Mouse (Mus musculus): ENCODE measurements around the gene Tbxas1. TPM values are rescaled to one million over a fixed set of nuclear protein-coding genes. Genes with fewer than 3 reads are reported as not detected.

Tbxas1 gene
- total RNA-seq, 2 experiments from 2014 or later: 2.4 to 3.3 TPM

DNA sequence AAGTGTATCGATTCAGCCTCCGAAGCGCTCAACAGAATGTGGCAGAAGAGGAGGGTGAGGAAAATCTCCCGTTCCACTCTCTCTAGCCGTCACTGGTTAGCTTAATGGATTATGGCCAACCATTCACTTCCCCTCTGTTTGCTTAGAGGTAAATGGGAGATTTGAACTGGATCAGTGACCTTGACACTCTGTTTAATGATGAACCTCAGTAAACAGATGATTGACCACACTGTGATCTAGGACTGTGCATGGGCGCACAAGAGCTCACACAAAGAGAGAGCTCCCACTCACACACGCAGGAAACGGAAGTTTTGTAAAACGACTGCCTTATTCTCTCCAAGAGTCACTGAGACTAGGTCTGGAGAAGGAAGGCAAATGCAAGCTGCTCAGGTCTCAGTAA, 84.3 kb downstream of the Tbxas1 start:
- DNase-seq (ENCODE audit: low spot score in 2 of 2): no peak

DNA sequence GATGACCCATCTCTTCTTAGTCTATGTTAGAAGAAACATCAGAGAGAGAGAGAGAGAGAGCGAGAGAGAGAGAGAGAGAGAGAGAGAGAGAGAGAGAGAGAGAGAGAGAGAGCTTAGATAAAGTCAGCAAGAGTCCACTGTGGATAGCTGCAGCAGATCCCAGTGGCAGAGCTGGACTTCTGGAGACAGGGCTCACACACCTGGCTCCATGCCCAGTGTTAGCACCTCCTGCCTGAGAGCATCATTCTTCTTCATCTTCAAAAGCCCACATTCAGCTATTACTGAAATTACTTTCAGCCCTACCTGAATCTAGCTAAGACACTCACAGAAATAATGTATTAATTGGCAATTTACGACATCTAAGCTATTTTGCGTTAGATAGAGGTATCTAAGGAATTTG, 85.2 kb downstream of the Tbxas1 start:
- DNase-seq (ENCODE audit: low spot score in 2 of 2): no peak

DNA sequence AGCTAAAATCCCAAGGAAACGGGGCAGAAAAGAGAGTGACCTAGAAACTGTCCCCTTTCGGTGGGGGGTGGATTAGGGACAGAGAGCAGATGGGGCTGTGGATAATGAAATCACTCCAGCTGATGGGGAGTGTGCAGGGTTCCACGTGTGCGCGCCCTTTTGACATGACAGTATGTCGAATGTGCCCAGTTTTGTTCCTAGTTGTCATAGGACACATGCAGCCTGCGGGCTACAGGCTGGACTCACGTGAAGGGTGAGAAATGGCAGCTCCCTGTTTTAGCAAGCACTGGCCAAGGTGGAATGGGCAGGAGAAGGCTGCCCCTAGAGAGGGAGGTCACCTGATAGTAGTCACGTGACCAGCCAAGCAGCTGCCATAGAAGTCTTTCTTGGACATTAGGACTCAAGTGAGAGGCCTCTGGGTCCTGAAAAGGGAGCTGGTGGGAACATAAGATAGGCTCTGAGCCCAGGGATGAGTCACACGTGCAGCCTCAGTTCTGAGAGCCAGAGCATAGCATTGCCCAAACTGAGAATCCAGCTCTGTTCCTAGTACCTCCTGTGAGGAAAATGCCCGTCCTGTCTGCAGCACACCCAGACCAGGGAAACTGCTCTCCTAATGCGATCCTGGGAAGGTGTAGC, 85.7 kb downstream of the Tbxas1 start:
- DNase-seq (ENCODE audit: low spot score in 2 of 2): no peak

DNA sequence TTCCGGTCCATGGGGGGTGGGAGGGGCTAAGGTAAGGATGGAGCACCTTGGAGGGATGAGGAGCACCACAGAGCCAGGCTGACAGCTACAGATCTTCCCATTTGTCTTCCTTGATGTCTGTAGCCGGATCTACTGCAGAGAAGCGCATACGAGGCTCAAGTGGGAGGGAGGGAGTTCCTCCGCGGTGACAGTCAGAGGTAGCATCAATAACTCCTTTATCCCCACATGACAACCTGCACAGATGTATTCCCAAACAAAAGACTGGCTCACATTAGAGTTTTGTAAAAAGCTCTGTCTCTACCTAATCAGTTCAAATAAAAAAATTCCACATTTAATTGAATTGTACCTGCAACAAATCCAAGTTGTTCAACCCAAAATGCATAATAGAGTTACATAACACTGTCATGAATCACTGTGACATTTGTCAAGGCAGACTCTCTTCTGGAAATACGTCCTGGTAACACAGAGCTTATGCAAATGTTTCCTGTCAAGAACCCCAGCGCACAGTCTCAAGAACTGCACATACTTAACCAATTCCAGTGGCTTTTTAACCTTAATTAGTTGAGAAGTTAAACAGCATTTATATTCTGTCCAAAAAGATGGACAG, 86.3 kb downstream of the Tbxas1 start:
- no peak for DNase-seq (ENCODE audit: low spot score in 2 of 2)

DNA sequence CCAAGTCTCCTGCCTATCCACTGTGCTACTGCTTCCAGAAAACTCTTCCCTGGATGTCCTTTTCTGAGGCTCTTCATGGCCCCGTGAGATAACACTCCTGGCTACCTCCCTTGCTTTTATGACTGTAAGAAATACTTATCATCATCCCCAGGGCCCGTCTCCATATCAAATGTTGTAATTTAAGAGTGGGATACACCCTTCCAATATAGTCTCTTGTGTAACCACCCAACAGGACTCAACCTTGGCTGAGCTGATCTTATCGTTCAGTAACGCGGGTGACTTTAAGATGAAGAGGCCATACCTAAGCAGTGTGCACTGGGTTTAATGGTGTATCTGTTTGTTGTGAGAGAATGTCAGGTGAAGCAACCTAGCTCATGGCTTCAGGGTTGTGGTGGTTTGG, 91.6 kb downstream of the Tbxas1 start:
- no peak for DNase-seq (ENCODE audit: low spot score in 2 of 2)

DNA sequence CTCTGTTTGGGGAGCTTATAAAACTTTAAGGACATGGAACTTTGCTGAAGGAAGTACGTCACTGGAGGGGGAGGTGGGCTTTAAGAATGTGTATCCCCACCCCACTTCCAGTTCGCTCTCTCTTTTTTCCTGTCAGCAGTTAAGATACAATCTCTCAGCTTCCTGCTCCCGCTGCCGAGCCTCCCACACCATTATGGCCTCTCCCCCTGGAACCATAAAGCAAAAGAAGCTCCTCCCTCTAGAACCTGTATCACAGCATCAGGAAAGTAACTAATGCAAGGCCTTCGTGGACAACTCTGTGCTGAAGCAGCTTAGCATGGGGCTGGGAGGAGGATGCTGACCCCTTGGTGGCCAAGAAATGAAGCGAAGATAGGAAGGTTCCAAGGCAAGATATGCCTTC, 92.1 kb downstream of the Tbxas1 start:
- DNase-seq (ENCODE audit: low spot score in 2 of 2): no peak

DNA sequence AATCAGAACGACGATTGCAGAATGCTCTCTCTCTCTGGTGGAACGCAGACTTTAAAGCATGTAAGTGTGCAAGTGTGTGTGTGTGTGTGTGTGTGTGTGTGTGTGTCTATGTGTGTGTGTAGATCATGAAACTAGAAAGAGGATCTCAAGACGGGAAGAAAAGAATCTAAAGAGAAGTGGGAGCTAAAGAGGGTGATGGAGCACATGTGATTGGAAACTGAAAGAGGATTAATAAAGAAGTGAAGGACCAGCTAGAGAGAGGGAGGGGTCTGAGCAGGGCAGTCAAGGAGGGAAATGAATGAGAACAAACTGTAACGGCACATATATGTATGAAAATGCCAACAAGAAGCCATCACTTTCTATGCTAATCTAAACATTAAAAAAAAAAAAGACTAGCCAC, 92.8 kb downstream of the Tbxas1 start:
- DNase-seq (ENCODE audit: low spot score in 2 of 2): no peak

DNA sequence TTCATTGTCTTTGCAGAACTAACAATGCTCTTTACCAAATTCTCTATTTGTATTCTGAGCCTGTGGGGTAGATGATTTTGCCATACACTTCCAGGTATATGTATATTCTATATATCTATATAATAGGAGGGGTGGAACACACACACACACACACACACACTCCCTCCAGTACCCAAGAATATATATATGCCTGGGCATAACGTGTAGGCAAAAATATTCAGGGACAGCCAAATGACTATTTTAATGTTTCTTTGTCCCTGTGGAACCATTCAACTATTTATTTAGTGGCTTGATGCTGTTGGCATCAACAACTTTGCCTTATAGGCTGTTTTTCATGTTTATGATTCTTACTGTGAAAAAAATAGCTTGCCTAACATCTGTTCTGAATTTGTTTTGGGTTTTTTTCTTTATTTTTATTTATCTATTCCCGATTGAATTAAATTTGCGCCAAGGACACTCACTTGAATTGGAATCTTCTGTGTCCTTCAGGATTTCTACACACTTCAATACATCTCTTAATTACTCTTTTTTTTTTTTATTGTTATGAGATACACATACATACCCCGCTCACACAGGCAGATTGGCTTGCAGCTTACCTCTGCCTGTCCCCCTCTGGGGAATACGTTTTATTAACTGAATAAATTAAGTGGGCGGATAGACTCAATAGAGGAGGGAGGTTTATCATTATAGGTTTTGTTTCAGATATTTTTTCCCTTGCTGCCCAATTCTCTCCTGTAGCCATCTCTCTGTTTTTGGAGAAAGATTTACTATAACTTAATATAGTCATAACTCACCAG, 94.9 kb downstream of the Tbxas1 start:
- no peak for DNase-seq (ENCODE audit: low spot score in 2 of 2)

DNA sequence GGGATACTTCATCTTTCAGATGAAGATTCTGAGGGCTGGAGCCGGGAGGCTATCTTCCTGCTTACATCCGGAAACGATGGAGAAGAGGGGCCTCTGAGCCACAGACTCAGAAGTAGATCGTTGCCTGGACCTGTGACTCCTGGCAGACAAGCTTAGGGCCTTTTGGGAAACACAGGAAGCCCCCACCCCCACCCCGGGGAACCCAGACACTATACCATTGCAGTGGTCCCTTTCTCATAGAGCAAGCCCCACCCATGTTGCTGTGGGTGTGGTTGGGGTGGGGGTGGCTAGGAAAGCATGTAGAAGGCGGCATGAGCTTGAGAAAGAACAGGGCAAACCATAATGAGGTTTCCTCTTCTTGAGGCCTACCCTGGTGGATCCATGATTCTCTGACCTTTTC, 95.6 kb downstream of the Tbxas1 start:
- DNase-seq (ENCODE audit: low spot score in 2 of 2): no peak

DNA sequence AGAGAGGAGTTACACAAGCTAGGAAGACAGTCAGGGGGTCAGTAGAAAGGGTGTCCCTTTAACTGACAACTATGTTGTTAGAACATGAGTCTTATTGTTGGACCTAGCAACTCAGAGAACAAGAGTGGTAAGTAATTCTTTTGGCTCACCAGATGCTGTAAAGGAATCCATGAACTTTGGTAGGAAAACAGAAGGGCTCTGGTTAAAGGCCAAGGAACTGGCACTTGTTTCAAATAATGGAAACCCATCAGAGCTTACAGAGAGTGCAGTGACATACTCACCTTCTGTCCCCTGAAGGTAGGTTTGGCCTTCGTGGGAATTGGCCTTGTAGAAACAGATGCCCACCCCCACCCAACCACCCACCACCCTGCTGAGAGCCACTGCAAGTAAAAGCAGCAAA, 97.6 kb downstream of the Tbxas1 start:
- no peak for DNase-seq (ENCODE audit: low spot score in 2 of 2)

DNA sequence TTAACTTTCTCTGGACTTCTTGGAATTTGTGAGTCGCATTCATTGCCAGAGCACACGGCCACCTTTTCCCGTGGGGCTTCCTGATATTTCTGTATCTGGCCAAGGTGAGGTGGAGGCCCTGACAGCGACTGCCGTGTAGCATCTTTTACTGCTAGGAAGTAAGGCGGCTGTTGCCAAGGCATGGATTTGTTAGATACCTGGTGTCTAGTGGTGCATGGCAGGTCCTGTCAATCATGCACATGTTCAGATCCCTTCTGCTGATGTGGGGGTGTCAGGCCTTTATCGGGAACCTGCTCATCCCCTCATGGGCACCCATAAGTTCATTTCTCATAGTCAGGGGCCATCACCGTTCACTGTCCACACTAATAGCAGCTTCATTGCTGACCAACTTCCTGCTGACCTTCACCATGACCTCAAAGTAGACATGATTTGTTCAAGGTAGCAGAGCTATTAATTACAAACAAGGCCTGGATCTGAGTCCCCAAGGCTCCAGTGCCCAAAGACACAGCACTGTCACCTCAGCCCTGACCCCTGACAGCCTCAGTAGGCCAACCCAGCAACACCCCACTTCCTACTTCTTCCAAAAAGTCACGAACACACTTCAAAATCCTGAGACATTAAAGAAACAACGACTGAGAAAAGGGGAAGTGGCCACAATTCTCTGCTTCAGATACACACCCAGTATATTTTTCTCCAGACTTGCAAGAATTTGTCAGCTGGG, 98.4 kb downstream of the Tbxas1 start:
- no peak for DNase-seq (ENCODE audit: low spot score in 2 of 2)

DNA sequence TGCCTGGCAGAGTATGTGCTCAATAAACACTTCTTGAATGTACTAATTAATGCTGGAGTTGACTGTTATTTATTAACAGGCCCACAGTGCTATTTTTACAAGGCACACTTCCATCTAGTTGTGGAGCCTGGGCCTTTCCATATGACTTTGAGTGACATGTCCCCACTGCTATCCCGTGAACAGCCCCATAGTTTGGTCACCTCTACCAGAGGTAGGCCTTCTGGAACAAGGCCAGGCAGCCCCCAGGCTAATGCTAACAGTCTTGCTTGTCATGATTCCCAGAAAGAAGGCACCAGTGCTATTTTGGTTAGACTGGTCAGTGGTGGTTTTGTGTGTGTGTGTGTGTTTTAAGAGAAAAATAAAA, 98.9 kb downstream of the Tbxas1 start:
- no peak for DNase-seq (ENCODE audit: low spot score in 2 of 2)

DNA sequence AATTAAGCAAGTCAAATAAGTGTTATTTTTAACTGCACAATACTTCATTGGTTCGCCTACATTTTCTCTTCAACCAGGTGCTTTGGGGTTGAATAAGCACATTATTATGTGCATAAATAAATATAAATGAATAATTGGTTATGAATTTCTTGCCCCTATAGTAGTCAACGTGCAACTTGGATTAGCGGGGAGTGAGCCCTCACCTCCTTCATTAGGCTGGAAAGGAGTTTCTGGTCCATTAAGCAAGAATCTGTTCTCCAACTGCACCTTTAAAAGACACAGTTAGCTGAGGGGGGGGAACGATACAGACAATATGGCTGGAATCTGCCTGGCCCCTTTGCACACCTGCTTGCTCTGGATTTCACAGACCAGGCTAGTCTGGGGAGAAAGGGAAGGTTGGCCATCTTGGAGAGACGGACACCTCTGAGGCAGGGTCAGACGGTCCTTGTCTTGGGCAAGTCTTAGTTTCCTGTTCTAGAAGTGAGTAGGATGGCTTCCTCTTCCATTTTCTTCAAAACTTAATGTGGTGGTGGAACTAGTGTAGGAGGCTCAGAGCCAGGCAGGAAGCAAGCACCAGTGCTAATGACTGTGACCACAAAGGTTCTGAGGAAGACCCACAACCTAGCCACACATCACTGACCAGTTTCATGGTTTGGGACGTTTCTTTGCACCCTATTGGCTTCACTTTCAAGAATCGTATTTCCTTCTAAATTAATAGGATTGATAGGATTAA, 99.5 kb downstream of the Tbxas1 start:
- no peak for DNase-seq (ENCODE audit: low spot score in 2 of 2)

DNA sequence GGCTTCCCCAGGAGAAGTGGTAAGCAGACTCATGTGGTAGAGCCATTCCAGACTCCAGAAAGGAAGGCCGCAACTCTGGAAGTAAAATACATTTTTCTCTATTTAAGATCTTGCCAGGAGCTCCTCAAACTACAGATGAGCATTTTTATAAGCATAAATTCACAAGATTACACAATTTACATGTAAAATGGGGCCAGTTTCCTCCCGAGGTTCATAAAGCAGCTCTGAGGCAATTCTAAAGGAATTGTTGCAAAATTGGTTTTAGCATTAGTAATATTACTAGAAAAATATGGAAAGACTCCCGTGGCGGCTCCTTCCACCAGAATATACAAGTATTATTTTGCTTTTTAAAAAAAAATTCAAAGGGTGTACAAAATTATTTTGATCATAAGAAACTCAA, 100.7 kb downstream of the Tbxas1 start:
- DNase-seq (ENCODE audit: low spot score in 2 of 2): no peak

DNA sequence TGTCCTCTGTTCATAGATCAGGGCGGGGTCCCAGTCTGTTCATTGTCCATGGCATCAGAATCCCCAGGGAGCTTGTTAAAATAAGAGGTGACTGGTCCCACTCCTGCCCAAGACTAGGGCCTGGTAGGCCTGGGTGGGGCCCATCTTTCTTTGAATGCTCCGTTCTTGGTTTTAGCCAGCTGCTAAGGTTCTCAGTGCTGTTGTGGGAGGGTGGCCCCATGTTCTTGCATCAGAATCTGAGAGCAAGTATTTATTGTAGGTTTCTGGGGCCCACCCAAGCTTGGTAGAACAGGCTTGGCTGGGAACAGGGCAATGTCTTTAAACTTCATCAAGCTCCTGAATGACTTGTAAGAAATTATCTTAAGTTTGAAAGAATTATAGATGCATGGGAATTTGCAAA, 101.2 kb downstream of the Tbxas1 start:
- no peak for DNase-seq (ENCODE audit: low spot score in 2 of 2)

DNA sequence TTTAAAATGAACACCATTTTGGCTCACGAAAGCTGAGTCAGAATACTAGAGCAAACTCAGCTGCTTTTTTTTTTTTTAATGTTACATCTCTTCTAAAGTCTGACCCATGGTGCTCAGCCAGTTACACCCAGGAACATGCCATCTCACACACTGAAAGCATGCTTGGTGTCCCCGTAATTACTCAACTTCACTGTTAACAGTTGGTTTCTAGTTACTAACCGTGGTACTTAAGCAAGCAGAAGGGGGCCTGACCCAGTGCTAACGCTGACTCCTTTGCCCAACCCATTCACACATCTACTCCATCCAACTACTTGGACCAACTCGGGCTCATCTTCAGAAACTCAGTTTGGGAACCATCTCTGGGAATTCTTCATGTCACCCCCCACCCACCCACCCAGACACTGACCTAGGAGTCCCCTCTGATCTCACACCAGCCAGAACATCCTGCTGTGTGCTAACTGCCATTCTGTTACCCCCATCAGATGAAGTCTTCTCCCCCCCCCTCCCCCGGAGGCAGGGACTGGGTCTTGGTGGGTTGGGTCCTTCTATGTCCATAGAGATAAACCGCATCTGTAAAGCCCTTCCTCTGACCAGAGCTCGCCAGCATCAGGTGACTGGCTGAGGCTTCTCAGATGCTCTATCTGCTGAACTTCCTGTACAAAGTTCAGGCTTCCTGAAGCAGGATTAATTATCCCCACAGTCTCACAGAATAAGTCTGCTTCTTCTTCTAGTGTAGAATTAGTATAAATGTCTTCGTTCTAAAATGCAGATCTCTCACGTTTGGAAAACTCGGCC, 105.9 kb downstream of the Tbxas1 start:
- DNase-seq (ENCODE audit: low spot score in 2 of 2): no peak

DNA sequence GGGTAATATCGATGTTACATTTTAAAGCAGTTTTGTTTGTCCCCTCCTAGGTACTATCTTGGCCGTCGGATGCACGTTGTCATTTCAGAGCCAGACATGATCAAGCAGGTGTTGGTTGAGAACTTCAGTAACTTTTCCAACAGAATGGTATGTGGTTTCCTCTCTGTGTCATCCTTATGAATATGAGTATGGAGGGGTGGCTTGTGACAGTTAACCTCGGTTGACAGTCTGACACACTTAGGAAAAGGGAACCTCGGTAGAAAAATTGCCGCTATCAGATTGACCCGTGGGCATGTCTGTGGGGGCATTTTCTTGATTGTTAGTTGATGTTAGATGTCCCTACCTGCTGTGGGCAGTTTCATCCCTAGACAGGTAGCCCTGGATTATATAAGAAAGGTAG, 106.9 kb downstream of the Tbxas1 start:
- DNase-seq (ENCODE audit: low spot score in 2 of 2): no peak

DNA sequence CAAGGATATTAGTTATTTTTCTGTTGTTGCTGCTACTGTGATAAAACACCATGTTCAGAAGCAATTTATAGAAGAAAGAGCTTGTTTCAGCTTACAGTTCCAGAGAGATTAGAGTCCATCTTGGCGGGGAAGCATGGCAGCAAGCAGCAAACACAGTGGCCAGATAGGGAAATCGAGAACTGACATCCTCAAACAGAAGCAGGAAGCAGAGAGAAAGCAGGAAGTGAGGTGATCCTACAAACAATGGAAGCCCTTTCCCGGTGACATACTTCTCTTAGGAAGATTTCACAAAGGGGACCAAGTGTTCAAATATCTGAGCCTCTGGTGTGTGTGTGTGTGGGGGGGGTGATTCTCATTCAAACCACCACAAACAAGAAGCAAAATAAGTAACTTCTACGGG, 107.5 kb downstream of the Tbxas1 start:
- no peak for DNase-seq (ENCODE audit: low spot score in 2 of 2)

DNA sequence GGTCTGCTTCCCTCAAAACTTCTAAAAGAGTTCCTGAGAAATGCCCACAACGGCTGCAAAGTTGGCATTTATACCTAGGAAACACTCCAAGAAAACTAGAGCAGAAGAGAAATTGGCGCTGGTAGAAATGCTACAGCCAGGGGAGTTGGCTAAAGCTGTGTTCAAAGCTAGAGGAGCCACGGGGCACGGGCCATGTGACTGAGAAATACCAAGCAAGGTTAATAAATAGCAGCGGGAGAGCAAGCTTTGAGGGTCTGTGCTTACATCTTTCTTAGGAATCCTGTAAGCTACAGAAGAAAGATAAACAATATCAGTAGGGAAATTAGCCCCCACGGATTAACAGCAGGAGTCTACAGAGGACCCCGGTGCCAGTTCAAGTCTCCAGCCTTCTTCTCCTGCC, 107.9 kb downstream of the Tbxas1 start:
- no peak for DNase-seq (ENCODE audit: low spot score in 2 of 2)

DNA sequence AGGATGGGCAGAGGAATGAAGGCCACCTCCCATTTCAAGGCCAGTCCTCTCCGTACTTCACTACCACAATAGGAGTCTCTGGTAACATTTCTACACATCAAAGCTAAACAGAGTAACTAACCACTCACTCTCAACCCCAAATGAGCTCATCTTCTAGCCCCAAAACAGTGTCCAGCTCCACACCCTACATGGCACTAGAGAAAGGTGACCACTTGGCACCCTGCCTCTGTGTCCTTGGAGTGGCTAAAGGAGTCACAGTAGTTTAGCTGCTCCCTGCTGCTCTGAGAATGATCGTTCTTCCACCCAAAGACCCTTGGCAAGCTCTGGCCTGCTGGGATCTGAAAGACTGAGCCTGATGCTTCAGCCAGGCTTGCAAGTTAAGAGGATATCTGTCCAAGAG, 109.4 kb downstream of the Tbxas1 start:
- DNase-seq (ENCODE audit: low spot score in 2 of 2): no peak

DNA sequence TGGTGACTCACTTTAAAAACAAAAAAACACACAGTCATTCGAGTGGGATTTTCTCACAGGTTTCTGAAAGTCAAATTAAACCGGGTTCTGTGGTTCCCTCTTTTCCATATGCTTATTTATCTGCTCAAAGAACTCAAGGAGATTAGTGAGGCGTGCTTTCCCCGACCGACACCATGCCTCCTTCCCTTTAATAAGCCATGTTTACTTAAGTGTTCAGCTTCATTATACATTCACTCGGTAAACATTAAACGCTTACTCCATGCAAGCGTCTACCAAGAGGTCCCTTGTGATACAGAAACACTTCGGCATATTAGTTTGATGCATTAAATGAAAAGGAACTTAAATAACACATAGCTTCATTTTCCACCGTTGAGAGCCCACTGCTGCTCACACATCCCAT, 111.4 kb downstream of the Tbxas1 start:
- DNase-seq (ENCODE audit: low spot score in 2 of 2): no peak
